Mouse (Mus musculus) forebrain, embryonic 11.5 days (tissue): Measurements from ENCODE around the gene Aqr. TPM values are rescaled to one million over a fixed set of nuclear protein-coding genes. Genes with fewer than 3 reads are reported as not detected.
"Not testable (repeated sequence)": the region's sequence is repeated elsewhere in the genome, so short reads cannot be mapped to it uniquely, and the experiment has no call there.

Experiments used
- ATAC-seq: fragments of 200-750 bp; cut with Nextera tagmentation; replicated peaks from 2 replicates; pipeline ENCODE4 v1.8.0; 2017; ENCODE audit warnings: moderate TSS enrichment; ENCODE audit not compliant: low FRiP score
- DNase-seq: peaks from one replicate; pipeline ENCODE4 v3.0.0-alpha.2; 2017; ENCODE audit warnings: low spot score
- H3K27ac ChIP-seq: fragments of 300-500 bp; sonication (generic); 2 replicates; pipeline ENCODE4 v1.5.1; 2014; ENCODE audit warnings: low read depth, low read length
- H3K27me3 ChIP-seq: fragments of 300-500 bp; sonication (generic); 2 replicates; pipeline ENCODE4 v1.6.1; 2014; ENCODE audit warnings: mild to moderate bottlenecking, low read length, mixed read lengths; ENCODE audit not compliant: control insufficient read depth, insufficient read depth
- H3K36me3 ChIP-seq: fragments of 300-500 bp; sonication (generic); 2 replicates; pipeline ENCODE4 v1.6.1; 2014; ENCODE audit warnings: mild to moderate bottlenecking, low read length, moderate library complexity, mixed read lengths; ENCODE audit not compliant: control insufficient read depth, insufficient read depth
- H3K4me1 ChIP-seq: fragments of 300-500 bp; sonication (generic); replicated peaks from 2 replicates; pipeline ENCODE4 v1.6.1; 2014; ENCODE audit warnings: low read length, mixed read lengths; ENCODE audit not compliant: control insufficient read depth, insufficient read depth
- H3K4me2 ChIP-seq: fragments of 300-500 bp; sonication (generic); 2 replicates; pipeline ENCODE4 v1.6.1; 2014; ENCODE audit warnings: low read depth, mild to moderate bottlenecking, low read length, moderate library complexity, mixed read lengths; ENCODE audit not compliant: severe bottlenecking
- H3K4me3 ChIP-seq: fragments of 300-500 bp; sonication (generic); 2 replicates; pipeline ENCODE4 v1.5.1; 2014; ENCODE audit warnings: low read depth, low read length
- H3K9ac ChIP-seq: fragments of 300-500 bp; sonication (generic); 2 replicates; pipeline ENCODE4 v1.6.1; 2014; ENCODE audit warnings: low read length
- H3K9me3 ChIP-seq: fragments of 300-500 bp; sonication (generic); 2 replicates; pipeline ENCODE4 v1.6.1; 2016; ENCODE audit warnings: low read length, mixed read lengths; ENCODE audit not compliant: control insufficient read depth
- WGBS: fragments of 180-500 bp; shearing (Covaris S2); extraction: QIAGEN DNeasy Blood & Tissue Kit; methylation state at CpG from one replicate; pipeline ENCODE4 v1.1.7; 2014; 5-methylcytosine and 5-hydroxymethylcytosine counted together
- polyA plus RNA-seq: library from polyadenylated mRNA; unstranded; fragments of >200 nt; fragmentation: Nextera tagmentation; extraction: Ambion mirVana; gene quantifications from 2 replicates; pipeline ENCODE4 v1.2.1, GENCODE M21; 2014

Aqr gene
- 63.9 and 64.9 TPM in 2 replicates for polyA plus RNA-seq

- not testable (repeated sequence) for H3K36me3 ChIP-seq, H3K4me2 ChIP-seq, H3K4me3 ChIP-seq, H3K9me3 ChIP-seq, H3K9ac ChIP-seq, DNase-seq, ATAC-seq, H3K27me3 ChIP-seq, H3K4me1 ChIP-seq, H3K27ac ChIP-seq
- 90% methylated on average over 1 of the region's 6 CpGs for WGBS
Observed at GRCm38 (mm10) chr2:114186924-114187323, at the start of gene Aqr. Gene Aqr, minus strand, starts transcription at chr2:114187024.

GRCm38 (mm10) chr2:114236566-114236965 lies 49.7 kb upstream of the Aqr start:
- WGBS = 89% methylated on average over 1 of the region's 1 CpGs
- no peak for ATAC-seq

GRCm38 (mm10) chr2:114235584-114235983 lies 48.8 kb upstream of the Aqr start:
- no peak overlapping the region for H3K27ac ChIP-seq
- H3K4me3 ChIP-seq = no peak overlapping the region
- H3K36me3 ChIP-seq = no peaks in the 10 kb centered on the region
- H3K27me3 ChIP-seq = no peaks in the 10 kb centered on the region
- DNase-seq = no peak
- H3K4me2 ChIP-seq = no peak overlapping the region
- no peaks in the 10 kb centered on the region for H3K9me3 ChIP-seq
- WGBS = 89% methylated on average over 3 of the region's 3 CpGs
- no peak for ATAC-seq
- no peak overlapping the region for H3K9ac ChIP-seq
- no peaks in the 10 kb centered on the region for H3K4me1 ChIP-seq

More at GRCm38 (mm10) chr2:114236566-114236965, 49.7 kb upstream of the Aqr start:
- no peaks in the 10 kb centered on the region for H3K9me3 ChIP-seq
- H3K4me2 ChIP-seq = no peak overlapping the region
- no peak overlapping the region for H3K4me3 ChIP-seq
- DNase-seq = no peak
- H3K9ac ChIP-seq = no peak overlapping the region
- no peaks in the 10 kb centered on the region for H3K4me1 ChIP-seq
- H3K27me3 ChIP-seq = no peaks in the 10 kb centered on the region
- H3K27ac ChIP-seq = no peak overlapping the region
- no peaks in the 10 kb centered on the region for H3K36me3 ChIP-seq

- Histone ChIP-seq H3K4me3 (no peak overlapping the region), H3K4me1 (no peaks in the 10 kb centered on the region), H3K9ac (no peak overlapping the region), H3K27me3 (no peaks in the 10 kb centered on the region), H3K4me2 (no peak overlapping the region), H3K36me3 (no peaks in the 10 kb centered on the region), H3K27ac (no peak overlapping the region), H3K9me3 (no peaks in the 10 kb centered on the region)
- WGBS = 88% methylated on average over 2 of the region's 2 CpGs
- DNase-seq = no peak
- no peak for ATAC-seq
Observed at GRCm38 (mm10) chr2:114231248-114231647, 44.4 kb upstream of the Aqr start.

- Histone ChIP-seq H3K4me2 (no peak overlapping the region), H3K9me3 (no peaks in the 10 kb centered on the region), H3K9ac (no peak overlapping the region), H3K36me3 (no peaks in the 10 kb centered on the region), H3K27ac (no peak overlapping the region), H3K4me1 (no peaks in the 10 kb centered on the region), H3K27me3 (no peaks in the 10 kb centered on the region), H3K4me3 (no peak overlapping the region)
- DNase-seq (no peak), ATAC-seq (no peak)
- 88% methylated on average over 2 of the region's 2 CpGs for WGBS
Observed at GRCm38 (mm10) chr2:114228672-114229071, 41.8 kb upstream of the Aqr start.

GRCm38 (mm10) chr2:114205036-114205435 lies 18.2 kb upstream of the Aqr start:
- WGBS = 66% methylated on average over 6 of the region's 6 CpGs
- no peak overlapping the region for H3K27ac ChIP-seq
- H3K4me1 ChIP-seq = no peaks in the 10 kb centered on the region
- no peak for DNase-seq
- H3K9me3 ChIP-seq = no peaks in the 10 kb centered on the region
- no peak overlapping the region for H3K4me2 ChIP-seq
- H3K36me3 ChIP-seq = no peaks in the 10 kb centered on the region
- H3K9ac ChIP-seq = no peak overlapping the region
- no peak for ATAC-seq
- no peak overlapping the region for H3K4me3 ChIP-seq
- H3K27me3 ChIP-seq = no peaks in the 10 kb centered on the region

GRCm38 (mm10) chr2:114201574-114201973 lies 14.8 kb upstream of the Aqr start:
- Histone ChIP-seq H3K4me2 (peak overlapping the region; percentile 68), H3K4me3 (peak overlapping the region; percentile 75), H3K9ac (peak overlapping the region; percentile 87), H3K9me3 (no peaks in the 10 kb centered on the region), H3K4me1 (no peaks in the 10 kb centered on the region), H3K36me3 (no peaks in the 10 kb centered on the region), H3K27ac (no peak overlapping the region), H3K27me3 (no peaks in the 10 kb centered on the region)
- DNase-seq (no peak), ATAC-seq (no peak; the same call in 1 of the 2 replicates)
- WGBS = 36% methylated on average over 4 of the region's 4 CpGs

GRCm38 (mm10) chr2:114200932-114201559 lies 14.2 kb upstream of the Aqr start, which contains the start of gene Zfp770:
Gene Zfp770, minus strand, starts transcription at chr2:114201469.
- peak; percentile 94 for ATAC-seq

GRCm38 (mm10) chr2:114196421-114196820 lies 9.6 kb upstream of the Aqr start:
- no peaks in the 10 kb centered on the region for H3K36me3 ChIP-seq
- no peak overlapping the region for H3K9ac ChIP-seq
- DNase-seq (no peak), ATAC-seq (no peak)
- H3K4me3 ChIP-seq = no peak overlapping the region
- 93% methylated on average over 5 of the region's 5 CpGs for WGBS
- no peaks in the 10 kb centered on the region for H3K9me3 ChIP-seq
- H3K4me2 ChIP-seq = no peak overlapping the region
- no peaks in the 10 kb centered on the region for H3K27me3 ChIP-seq
- H3K27ac ChIP-seq = no peak overlapping the region
- no peaks in the 10 kb centered on the region for H3K4me1 ChIP-seq

More at GRCm38 (mm10) chr2:114200932-114201559, 14.2 kb upstream of the Aqr start, which contains the start of gene Zfp770:
- Histone ChIP-seq H3K9ac (peak within 1 kb of the TSS; percentile 87), H3K9me3 (no peaks in the 10 kb centered on the region), H3K4me1 (no peaks in the 10 kb centered on the region), H3K4me2 (peak within 1 kb of the TSS; percentile 68), H3K36me3 (no peaks in the 10 kb centered on the region), H3K27ac (0 out of 2 replicates have a peak within 1 kb of the TSS, but pooled peaks have one; percentile 46), H3K4me3 (peak within 1 kb of the TSS; percentile 75), H3K27me3 (no peaks in the 10 kb centered on the region)
- peak; percentile 89 for DNase-seq
- WGBS = under 1% methylated on average over 35 of the region's 36 CpGs
